Mouse (Mus musculus): ENCODE data around the gene Stip1.
A peak's percentile ranks its signal among the peaks of the same experiment; 100 is the strongest.

Gene Stip1

DNA sequence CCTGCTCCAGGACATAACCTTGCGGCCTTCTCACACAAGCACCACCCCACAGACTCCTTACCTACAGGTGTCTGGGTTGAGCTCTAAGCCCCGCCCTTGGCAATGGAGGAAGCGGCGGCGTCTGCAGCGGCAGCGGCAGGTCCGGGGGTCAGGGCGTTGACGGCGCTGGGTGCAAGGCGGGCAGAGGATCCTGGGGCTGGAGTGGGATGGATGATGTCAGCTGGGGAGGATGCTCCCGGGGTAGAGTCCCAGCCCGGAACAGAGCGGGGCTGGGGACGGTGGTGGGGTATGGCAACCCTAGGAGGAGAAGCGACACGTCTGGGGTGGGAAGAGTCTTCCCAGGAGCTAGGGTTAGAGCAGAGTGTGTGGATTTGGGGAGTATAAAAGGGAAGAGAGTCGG lies 54.5 kb downstream of the Stip1 start:
- no peak for DNase-seq (ENCODE audit: low spot score)

DNA sequence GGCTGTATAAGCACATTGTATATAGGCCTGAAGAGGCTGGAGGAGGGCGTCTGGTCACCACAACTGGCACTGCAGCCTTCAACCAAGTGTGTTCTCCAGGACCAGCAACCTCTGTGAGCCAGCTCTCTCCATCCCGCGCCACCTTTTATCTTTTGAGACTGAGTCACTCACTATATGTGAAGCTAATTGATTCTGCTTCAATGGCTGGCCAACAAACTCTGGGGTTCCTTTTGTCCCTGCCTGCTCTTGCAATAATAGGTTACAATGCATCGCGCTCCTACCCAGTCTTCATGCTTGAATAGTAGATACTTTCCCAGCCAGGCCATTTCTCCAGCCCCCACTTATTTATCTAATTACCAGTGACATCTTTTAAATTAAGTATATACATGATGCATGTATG lies 56.1 kb downstream of the Stip1 start:
- no peak for DNase-seq (ENCODE audit: low spot score)

DNA sequence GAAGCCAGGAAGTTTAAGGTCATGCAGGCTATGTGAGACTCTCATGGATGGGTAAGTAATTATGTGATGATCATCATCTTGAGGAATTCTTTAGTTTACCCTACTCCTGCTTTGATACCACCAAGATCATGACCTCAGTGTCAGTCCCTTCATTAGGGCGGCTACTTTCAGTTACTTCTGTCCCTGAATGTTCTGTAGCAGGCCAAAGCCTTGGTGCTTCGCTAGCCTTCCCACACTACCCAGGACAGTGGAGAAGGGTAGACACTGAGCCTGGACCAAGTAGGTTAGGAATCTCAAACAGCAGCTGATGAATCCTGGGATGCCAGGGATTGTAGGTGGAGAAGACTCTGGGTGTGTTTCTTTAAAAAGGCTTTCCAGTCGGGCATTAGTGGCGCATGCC lies 58.3 kb downstream of the Stip1 start:
- DNase-seq (ENCODE audit: low spot score): no peak

DNA sequence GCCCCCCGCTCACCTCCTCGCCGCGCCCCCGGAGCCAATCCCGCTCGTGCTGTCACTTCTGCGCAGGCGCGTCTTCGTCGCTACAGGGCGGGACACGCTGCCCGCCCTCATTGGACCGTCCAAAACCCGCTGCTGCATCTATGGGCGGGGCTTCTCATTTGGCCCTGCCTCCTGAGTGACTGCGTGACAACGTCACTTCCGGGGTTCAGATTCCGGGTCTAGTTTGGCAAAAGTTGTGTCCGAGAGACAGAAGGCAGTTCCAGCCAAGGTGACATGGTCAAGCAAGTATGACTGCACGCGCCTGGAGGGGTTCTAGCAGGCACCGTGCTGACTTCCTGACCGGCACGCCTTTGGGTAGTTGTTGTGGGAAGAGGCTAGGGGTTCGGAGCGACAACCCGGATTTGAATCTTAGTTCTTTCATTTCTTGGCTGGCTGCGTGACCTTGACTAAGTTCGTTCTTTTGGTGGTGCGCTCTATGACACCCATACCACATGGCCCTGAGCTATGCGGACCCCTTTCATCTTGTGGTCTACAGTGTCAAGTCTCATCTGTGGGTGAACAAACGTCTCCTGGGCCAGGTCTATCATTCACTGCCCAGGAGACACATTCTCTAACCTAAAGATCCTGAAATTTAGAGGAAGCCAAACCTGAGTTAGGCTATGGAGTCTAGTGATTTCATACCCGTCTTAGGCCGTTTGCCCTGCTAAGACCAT lies 59.2 kb downstream of the Stip1 start, which contains the start of gene Fkbp2:
TSS of gene Fkbp2 (minus strand) at position 121 of the 713 bp plus-strand sequence.
- DNase-seq (ENCODE audit: low spot score): peak; percentile 99

DNA sequence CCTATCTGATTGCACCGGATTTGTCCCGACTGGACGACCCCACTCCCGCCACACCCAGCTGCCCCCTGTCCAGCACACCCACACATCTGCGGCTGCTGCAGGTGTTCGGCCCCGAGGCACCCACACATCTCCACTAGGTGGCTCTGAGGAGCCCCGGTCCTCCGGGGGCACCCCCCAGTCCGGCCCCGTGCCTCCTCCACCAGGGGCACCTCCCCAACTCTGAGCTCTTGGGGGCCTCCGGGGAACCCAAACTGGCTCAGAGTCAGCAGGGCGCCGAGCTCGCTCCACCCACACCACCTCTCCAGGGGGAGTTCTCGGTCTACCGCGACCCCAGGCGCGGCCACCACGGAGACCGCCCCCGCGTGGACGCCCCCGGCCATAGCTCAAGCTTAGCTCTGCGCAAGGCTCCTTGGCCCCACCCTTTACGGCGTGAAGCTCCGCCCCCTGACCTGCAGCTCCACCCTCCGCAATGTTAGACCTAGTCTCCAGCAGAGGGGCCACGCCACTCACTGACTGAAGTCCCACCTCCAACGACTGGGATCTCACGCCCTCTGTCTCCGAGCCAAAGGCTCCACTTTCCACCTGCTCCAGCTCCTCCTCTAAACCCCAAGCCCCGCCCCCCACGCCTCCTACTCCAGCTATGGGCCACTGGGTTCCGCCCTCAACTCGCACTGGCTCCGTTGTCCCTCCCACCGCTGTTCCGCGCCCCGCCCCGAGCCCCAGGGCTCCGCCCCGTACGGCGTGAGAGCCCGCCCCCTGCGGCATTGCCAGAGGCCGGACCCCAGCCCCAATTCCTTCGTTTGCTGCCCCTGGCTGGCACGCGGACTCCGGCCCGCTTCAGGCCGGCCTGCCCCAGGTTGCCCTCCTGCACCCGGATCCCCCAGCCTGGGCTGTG lies 60.0 kb downstream of the Stip1 start:
- DNase-seq (ENCODE audit: low spot score): peak; percentile 99

DNA sequence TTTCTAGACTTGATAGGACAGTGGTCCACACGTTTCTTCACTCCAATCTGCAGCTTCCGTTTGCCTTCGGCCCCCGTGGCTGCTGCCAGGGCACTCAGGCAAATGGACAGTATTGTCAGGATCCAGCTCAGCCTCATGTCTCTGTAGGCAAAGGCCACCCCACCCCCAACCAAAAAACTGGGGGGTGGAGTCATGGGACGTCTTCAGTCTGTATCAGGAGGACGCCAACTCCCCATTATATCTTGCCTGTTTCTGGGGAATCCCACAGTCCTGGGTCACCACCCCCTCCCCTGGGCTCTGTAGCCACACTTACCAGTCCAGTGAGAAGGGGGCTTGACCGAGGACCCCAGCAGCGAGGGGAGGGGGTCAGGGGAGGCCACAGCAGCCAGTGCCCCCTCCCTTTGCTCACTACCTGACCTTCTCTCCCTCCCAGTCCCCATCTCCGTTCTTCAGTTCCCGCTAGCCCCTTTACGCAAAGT lies 60.7 kb downstream of the Stip1 start:
- peak; percentile 64 for DNase-seq (ENCODE audit: low spot score)

DNA sequence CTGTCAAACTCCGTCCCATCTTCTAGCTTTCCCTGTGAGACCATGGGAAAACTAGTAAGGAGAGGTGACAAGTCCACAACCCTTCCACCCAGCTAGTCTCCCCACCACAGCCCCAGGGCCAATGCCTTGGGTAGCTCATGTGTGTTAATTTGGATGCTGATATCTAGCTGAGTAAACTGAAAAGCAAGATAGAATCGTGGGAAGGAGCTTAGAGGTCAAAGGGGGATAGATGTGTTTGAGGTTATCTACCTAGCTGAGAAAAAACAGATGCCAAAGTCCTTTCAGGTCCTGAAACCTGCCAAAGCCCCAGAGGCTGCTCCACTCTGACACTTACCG lies 61.2 kb downstream of the Stip1 start:
- DNase-seq (ENCODE audit: low spot score): no peak

DNA sequence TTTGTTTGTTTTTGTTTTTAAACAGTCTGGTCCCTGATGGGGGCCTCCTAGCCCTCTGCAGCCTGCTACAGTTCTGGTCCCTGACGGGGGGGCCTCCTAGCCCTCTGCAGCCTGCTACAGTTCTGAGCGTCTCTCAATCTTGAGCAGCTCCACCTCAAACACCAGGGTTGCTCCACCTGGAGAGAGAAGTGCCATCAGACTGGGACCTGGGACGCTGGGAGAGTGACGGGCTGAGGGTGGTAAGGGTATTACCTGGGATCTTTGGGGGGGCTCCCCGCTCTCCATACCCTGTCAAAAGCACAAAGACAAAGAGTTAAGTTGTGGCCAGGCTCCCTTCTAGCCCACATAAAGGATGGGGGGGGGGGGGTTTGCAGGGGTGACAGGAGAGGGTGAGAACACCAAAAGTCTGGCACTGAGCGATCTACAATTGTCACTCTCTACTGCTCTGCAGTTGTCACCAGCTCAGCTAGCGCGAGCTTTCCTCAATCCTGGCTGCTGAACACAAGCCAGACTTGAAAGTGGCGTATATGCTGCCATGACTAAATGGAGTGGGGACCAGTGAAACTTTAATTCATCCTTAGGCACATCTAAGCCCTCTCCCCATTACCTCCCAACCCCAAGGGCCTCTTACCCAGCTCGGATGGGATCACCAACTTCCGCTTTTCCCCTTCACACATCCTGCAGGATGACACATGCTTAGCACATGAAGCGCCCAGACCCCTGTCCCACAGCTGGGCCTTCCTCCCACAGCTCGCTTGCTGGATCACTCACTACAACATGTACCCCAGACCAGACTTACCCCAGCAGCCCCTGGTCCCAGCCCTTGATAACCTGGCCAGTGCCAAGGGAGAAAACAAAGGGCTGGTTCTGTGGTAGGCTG lies 61.8 kb downstream of the Stip1 start:
- no peak for DNase-seq (ENCODE audit: low spot score)

DNA sequence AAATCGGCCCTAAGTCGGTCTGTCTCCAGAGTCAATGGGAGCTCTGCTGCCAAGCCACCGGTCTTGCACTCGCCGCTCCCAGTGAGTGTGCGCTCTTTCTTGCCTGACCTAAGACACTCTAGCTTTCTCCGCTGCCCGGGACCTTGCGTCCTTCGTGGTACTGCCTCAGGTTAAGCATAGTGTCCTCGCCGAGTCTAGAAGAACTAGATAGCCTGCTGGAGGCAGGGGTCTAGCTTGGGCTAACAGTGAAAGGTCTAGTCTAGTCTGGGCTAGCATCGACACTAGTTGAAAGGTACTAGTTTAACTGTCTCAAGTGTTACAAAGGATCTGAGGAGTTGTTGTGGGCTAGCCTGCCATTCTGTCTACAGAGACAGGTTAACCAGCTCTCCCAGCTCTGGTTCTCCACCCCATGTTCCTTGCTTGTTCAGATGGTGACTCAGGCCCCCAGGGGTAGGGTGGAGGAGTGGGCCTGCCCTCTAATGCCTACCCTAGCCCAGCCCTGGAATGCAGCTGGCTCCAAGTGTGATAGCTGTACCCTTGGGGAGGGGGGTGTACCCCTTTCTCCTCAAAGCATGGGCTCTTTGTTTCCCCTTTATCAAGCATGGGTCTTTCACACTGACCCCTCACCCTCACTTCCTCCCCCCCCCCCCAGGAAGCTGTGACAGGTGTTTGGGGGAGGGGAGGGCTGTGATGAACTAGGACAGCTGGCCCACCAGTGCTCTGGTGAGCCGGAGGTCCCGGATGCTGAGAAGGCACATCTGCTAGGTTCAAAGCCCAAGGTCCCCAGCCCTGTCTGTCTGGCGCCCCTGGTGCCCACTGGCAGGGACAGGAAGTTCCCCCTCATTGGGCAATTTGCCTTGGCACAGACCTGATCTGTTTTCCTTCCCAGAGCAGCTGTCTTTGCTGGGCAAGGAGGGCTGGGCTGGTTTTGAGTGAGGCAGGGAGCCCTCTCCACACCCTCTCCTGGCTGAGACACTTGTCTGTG lies 63.9 kb downstream of the Stip1 start, which contains the start of gene Plcb3:
TSS of gene Plcb3 (minus strand) at position 934 of the 985 bp plus-strand sequence.
- no peak for DNase-seq (ENCODE audit: low spot score)

DNA sequence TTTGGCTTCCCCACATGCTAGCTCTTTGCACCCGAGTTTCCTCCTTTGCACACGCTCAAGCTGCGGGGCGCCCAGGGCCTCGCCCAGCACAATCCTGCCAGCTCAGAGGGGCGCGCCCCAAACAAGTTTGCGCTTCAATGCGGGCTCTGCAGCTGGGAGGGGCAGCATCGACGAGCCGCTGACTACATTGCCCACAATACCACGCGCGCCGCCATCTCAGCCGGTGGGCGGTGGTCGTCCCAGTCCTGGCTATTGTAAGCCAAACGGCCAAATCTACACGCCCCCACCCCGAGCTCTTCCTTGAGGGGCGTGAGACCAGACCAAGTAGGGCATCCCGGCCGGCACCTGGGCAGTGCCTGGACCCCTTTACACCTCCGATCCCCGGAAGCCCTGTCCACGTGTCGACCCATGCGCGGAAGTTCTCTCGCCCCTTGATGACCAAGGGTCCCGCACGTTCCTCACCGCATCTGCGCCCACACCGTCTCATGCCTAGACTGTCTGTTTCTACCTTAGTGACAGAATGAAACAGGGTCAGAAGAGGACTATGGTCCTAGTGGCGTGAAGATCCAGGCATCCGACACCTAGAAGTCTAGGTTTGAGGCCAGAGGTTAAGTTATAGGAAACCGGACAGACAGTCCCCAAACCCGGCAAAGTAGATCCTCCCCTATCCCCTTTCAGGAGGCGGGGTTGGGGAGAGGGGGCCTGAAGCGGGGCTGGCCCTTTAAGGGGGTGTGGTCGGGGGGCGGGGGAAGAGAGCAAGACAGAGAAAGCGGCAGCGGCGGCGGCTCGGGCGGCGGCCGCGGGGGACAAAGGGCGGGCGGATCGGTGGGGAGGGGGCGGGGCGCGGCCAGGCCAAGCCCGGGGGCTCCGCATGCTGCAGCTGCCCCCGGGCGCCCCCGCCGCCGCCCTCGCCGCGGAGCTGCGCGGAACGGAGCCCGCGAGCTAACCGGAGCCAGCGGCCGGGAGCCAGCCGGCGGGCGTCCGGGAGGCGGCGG lies 65.3 kb downstream of the Stip1 start, which contains the start of gene Ppp1r14b:
TSS of gene Ppp1r14b (plus strand) at position 758 of the 995 bp plus-strand sequence.
- DNase-seq (ENCODE audit: low spot score): peak; percentile 82

DNA sequence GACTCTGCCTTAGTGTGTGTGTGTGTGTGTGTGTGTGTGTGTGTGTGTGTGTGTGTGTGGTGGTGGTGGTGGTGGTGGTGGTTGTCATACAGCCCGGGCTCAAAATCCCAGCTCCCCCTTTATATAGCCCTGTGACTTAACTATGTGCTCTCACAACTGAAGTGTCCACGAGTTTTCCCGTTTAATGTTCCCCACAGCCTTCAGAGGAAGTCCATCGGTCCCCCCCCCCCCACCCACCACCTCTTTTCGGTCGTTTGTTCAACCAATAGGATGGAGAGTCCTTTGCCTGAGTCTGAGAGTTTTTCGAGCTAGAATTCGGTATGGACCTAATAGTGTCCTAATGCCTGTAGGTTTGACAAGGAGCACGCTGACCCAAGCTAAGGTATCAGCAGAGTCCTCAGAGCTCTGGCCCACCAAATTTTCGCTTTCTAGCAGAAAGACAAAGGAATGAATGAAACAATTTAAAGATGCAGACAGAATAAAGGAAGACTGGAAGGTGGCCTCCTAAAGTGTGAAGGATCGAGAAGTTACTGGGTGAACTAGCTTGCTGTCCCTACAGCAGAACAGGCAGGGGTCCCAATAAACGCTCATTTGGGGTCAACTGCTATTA lies 66.1 kb downstream of the Stip1 start:
- no peak for DNase-seq (ENCODE audit: low spot score)

DNA sequence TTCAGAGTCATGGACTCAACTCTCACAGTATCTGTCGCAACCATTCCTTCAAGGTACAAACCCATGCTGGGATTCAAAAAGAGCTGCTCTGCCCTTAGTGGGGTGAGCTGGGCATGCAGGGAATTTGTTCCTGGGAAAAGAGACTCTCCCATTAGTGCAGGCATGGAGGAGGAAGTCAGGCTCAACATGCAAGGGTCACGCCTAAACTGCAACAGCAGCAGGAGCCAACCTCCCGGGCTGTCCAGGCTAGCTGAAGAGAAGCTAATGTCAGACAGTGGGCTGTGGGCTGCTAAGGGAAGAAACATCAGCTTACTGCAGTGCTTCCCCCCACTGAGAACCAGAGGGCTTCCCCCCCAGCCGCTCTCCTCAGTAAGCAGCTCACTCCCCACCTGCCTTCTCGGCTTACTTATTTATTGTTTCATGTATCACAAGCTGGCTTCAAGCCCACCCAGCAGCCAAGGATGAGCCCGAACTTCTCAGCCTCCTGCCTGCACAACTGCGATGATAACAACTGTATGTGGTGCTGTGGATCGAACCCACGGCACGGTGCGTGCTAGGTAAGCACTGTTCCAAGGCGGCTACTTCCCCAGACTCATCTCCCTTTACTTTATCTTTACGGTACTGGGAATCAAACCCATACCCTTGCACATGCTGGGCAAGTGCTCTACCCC lies 67.4 kb downstream of the Stip1 start:
- DNase-seq (ENCODE audit: low spot score): no peak

DNA sequence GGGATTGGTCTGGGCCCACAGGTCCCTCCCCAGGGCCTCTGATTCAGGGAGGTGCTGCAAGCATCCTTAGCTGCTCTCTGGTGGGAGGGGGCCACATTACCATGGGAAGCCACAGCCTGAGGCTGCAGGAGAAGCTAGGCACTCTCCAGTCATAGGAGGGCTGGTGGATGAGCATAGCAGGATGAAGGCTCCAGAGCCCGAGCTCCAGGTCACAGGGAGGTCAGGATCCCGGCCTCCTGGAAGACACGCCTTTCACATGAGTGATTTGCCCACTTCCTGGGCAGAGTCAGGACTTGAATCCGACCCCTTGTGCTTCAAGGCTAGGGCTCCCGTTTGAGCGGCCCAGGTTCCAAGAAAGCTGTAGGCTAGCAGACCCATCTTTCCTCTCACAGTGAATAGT lies 68.1 kb downstream of the Stip1 start:
- DNase-seq (ENCODE audit: low spot score): no peak

All from c-Kit-positive CD71-positive TER-119-positive erythroid progenitor cells, embryonic 14.5 days (primary cell).